ENCODE assay signal across 23 mouse cellular contexts in the genomic region with DNA sequence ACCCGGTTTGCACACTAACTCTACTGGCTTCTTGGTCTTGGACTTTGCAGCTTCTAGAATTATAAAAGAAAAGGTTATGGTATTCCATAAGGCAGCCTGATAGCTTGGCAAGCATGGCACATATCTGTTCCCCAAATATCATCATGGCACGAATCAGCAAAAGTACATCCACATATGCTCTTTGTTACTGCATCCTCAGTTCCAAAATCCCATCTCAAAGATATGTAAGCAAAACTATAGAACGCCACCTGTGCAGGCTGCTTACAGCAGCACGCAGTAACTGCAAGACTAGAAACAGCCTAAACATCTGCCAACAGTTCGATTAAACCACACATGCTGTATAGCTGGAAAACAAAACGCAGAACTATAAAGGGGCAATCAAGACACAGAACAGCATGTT.
DNase-seq lines count a peak whose midpoint lies in the region; ATAC-seq lines count a peak whose summit lies in the region.
"Had no signal": no experiment of that assay in that cellular context is flagged by ENCODE, and none has a peak within 500 bp of the region (broad histone marks: within the 10 kb centered on the region; RNA-seq: fewer than 3 reads in every experiment).

No protein-coding gene starts in this region.

- H3K36me3 ChIP-seq in hindbrain, embryonic 14.5 days (replicated peaks; ENCODE audit: control insufficient read depth, insufficient read depth), result no peaks in the 10 kb centered on the region
- H3K36me3 ChIP-seq: heart, embryonic 15.5 days; hindbrain, embryonic 15.5 days had no signal

- H3K27ac ChIP-seq in hindbrain, embryonic 14.5 days, result no peak overlapping the region
- H3K27ac ChIP-seq: embryonic facial prominence, embryonic 12.5 days; forebrain, embryonic 13.5 days; heart, adult 2 months; heart, embryonic 15.5 days; hindbrain, embryonic 15.5 days had no signal

- WGBS in hindbrain, embryonic 14.5 days, result 92% methylated on average over 6 of the region's 6 CpGs

- peak; percentile 40 for DNase-seq in layer of hippocampus, adult 11-12 months (ENCODE audit: low spot score)
- DNase-seq in layer of hippocampus, postnatal 10 days (ENCODE audit: low spot score in 2 of 2), result no peak
- peak; percentile 14 to 54 for DNase-seq in left cerebral cortex, adult 9 months (ENCODE audit: low spot score in 2 of 2)
- no peak for DNase-seq in left cerebral cortex, adult 18-20 months (ENCODE audit: low spot score in 2 of 2)
- peak; percentile 62 for DNase-seq in brain, adult 2 months (ENCODE audit: low read depth, low spot score)
- peak; percentile 17 to 24 for DNase-seq in layer of hippocampus, adult 8-10 months (ENCODE audit: low spot score in 2 of 2)
- DNase-seq in hindbrain, embryonic 14.5 days (ENCODE audit: low spot score), result no peak
- DNase-seq in B cell, adult 2 months, result no peak
- DNase-seq: adrenal gland, adult 8-10 months; adrenal gland, postnatal 36 days; cerebellum, adult 11 months; cerebellum, adult 8-10 months; cerebellum, postnatal 14 days; gastrocnemius, postnatal 14 days; heart, adult 2 months; heart, postnatal 14 days had no signal

- no peak overlapping the region for H3K9ac ChIP-seq in hindbrain, embryonic 14.5 days
- H3K9ac ChIP-seq: embryonic facial prominence, embryonic 12.5 days; forebrain, embryonic 13.5 days; heart, embryonic 15.5 days; hindbrain, embryonic 15.5 days had no signal

- H3K27me3 ChIP-seq in hindbrain, embryonic 14.5 days (ENCODE audit: control insufficient read depth, insufficient read depth, low read length), result no peaks in the 10 kb centered on the region
- H3K27me3 ChIP-seq: embryonic facial prominence, embryonic 12.5 days; forebrain, embryonic 13.5 days; heart, embryonic 15.5 days; hindbrain, embryonic 15.5 days had no signal

- no peak overlapping the region for H3K4me3 ChIP-seq in hindbrain, embryonic 14.5 days (replicated peaks; ENCODE audit: low read length)
- H3K4me3 ChIP-seq: embryonic facial prominence, embryonic 12.5 days; forebrain, embryonic 13.5 days; heart, adult 2 months; heart, embryonic 15.5 days; hindbrain, embryonic 15.5 days had no signal

- H3K4me1 ChIP-seq in hindbrain, embryonic 14.5 days (replicated peaks; ENCODE audit: control insufficient read depth, insufficient read depth, low read length), result no peaks in the 10 kb centered on the region
- H3K4me1 ChIP-seq: embryonic facial prominence, embryonic 12.5 days; forebrain, embryonic 13.5 days; heart, embryonic 15.5 days; hindbrain, embryonic 15.5 days had no signal

- H3K4me2 ChIP-seq in hindbrain, embryonic 14.5 days (replicated peaks), result no peak overlapping the region
- H3K4me2 ChIP-seq: embryonic facial prominence, embryonic 12.5 days; forebrain, embryonic 13.5 days; heart, embryonic 11.5 days; heart, embryonic 15.5 days; hindbrain, embryonic 15.5 days had no signal

- ATAC-seq in hindbrain, embryonic 14.5 days (ENCODE audit: low FRiP score), result no peak
- ATAC-seq: CD4-positive, CD25-positive, alpha-beta regulatory T cell, adult 4 months; forebrain, embryonic 13.5 days had no signal

- no peaks in the 10 kb centered on the region for H3K9me3 ChIP-seq in hindbrain, embryonic 14.5 days (ENCODE audit: control insufficient read depth, low read length)
- H3K9me3 ChIP-seq: embryonic facial prominence, embryonic 12.5 days; forebrain, embryonic 13.5 days; G1E; heart, embryonic 15.5 days; hindbrain, embryonic 15.5 days had no signal

Comparison
In these comparisons a context has a peak if more than half of its experiments do, and no peak if none do; other contexts are left out.
1. DNase-seq: peak in layer of hippocampus, adult 11-12 months (single experiment), left cerebral cortex, adult 9 months (2 of 2), brain, adult 2 months (single experiment) and layer of hippocampus, adult 8-10 months (2 of 2); none in layer of hippocampus, postnatal 10 days (0 of 2), left cerebral cortex, adult 18-20 months (0 of 2), hindbrain, embryonic 14.5 days (single experiment) and B cell, adult 2 months (0 of 2).